Mouse (Mus musculus) hindbrain, postnatal 0 days (tissue): ENCODE measurements around the gene Osgepl1. TPM values are rescaled to one million over a fixed set of nuclear protein-coding genes. Genes with fewer than 3 reads are reported as not detected.
A peak's percentile ranks its signal among the peaks of the same experiment; 100 is the strongest.

ENCODE experiments used
- ATAC-seq: fragments of 200-750 bp; cut with Nextera tagmentation; 2 replicates; pipeline ENCODE4 v1.8.0; 2017; ENCODE audit warnings: mild to moderate bottlenecking, moderate TSS enrichment, moderate library complexity
- DNase-seq: peaks from one replicate; pipeline ENCODE4 v3.0.0-alpha.2; 2015; ENCODE audit warnings: low spot score
- H3K27ac ChIP-seq: fragments of 300-500 bp; sonication (generic); 2 replicates; pipeline ENCODE4 v1.5.1; 2014; ENCODE audit warnings: mild to moderate bottlenecking
- H3K27me3 ChIP-seq: fragments of 300-500 bp; sonication (generic); 2 replicates; pipeline ENCODE4 v1.6.1; 2014; ENCODE audit warnings: low read length, mixed read lengths; ENCODE audit not compliant: insufficient read depth
- H3K36me3 ChIP-seq: fragments of 300-500 bp; sonication (generic); 2 replicates; pipeline ENCODE4 v1.6.1; 2014; ENCODE audit warnings: low read length, mixed read lengths; ENCODE audit not compliant: insufficient read depth
- H3K4me1 ChIP-seq: fragments of 300-500 bp; sonication (generic); 2 replicates; pipeline ENCODE4 v1.6.1; 2014; ENCODE audit warnings: antibody characterized with exemption, low read length, mixed read lengths; ENCODE audit not compliant: insufficient read depth
- H3K4me2 ChIP-seq: fragments of 300-500 bp; sonication (generic); 2 replicates; pipeline ENCODE4 v1.6.1; 2014; ENCODE audit warnings: low read depth, mild to moderate bottlenecking, low read length, moderate library complexity, mixed read lengths
- H3K4me3 ChIP-seq: fragments of 300-500 bp; sonication (generic); 2 replicates; pipeline ENCODE4 v1.5.1; 2014; ENCODE audit warnings: low read length
- H3K9ac ChIP-seq: fragments of 300-500 bp; sonication (generic); replicated peaks from 2 replicates; pipeline ENCODE4 v1.6.1; 2014; ENCODE audit warnings: mild to moderate bottlenecking, low read length, moderate library complexity, mixed read lengths
- H3K9me3 ChIP-seq: fragments of 300-500 bp; sonication (generic); 2 replicates; pipeline ENCODE4 v1.6.1; 2016; ENCODE audit warnings: low read length, mixed read lengths
- CTCF ChIP-seq: IDR thresholded peaks from 2 replicates; pipeline ENCODE4 v1.5.1; 2016; ENCODE audit warnings: antibody characterized with exemption, control low read depth, low read depth
- WGBS: fragments of 180-500 bp; shearing (Covaris S2); extraction: QIAGEN DNeasy Blood & Tissue Kit; methylation state at CpG from one replicate; pipeline ENCODE4 v1.1.7; 2014; 5-methylcytosine and 5-hydroxymethylcytosine counted together
- polyA plus RNA-seq: library from polyadenylated mRNA; unstranded; fragments of >200 nt; fragmentation: Nextera tagmentation; extraction: Ambion mirVana; gene quantifications from 2 replicates; pipeline ENCODE4 v1.2.1, GENCODE M21; 2015
- total RNA-seq: library from RNA; depleted of rRNA; stranded (reverse); fragments of >200 nt; gene quantifications from 2 replicates; pipeline ENCODE4 v1.2.3, GENCODE M21; 2014; rRNA removed

Gene Osgepl1
- total and polyA plus RNA-seq, 2 experiments from 2014 or later: 7.6 to 18.1 TPM

DNA sequence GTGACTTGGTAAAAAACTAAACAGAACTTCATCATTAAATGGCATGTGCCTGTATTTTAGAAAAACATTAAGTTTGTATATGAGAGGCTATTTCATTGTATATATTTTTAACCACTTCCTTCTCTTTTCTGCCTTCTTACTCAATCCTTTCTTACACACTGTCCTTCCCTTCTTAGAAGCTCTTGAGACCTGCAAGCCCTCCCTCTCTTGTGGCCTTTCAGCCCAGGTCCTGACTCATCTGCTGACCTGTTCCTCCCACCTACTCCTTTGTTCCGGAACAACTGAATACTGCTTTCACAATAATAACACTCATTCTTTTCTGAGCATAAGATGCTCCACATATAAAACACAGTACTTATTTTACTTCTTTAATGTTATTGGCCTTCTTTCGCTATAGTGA, 27.6 kb downstream of the Osgepl1 start:
- Histone ChIP-seq H3K4me1 (no peaks in the 10 kb centered on the region), H3K9me3 (no peaks in the 10 kb centered on the region), H3K4me2 (no peak overlapping the region), H3K27ac (no peak overlapping the region), H3K9ac (no peak overlapping the region), H3K4me3 (no peak overlapping the region), H3K36me3 (peaks cover 28% of the 10 kb centered on the region; the same call in 1 of the 2 replicates), H3K27me3 (no peaks in the 10 kb centered on the region)
- no peak for TF ChIP-seq CTCF
- DNase-seq (no peak), ATAC-seq (no peak)
- 96% methylated on average over 2 of the region's 2 CpGs for WGBS

DNA sequence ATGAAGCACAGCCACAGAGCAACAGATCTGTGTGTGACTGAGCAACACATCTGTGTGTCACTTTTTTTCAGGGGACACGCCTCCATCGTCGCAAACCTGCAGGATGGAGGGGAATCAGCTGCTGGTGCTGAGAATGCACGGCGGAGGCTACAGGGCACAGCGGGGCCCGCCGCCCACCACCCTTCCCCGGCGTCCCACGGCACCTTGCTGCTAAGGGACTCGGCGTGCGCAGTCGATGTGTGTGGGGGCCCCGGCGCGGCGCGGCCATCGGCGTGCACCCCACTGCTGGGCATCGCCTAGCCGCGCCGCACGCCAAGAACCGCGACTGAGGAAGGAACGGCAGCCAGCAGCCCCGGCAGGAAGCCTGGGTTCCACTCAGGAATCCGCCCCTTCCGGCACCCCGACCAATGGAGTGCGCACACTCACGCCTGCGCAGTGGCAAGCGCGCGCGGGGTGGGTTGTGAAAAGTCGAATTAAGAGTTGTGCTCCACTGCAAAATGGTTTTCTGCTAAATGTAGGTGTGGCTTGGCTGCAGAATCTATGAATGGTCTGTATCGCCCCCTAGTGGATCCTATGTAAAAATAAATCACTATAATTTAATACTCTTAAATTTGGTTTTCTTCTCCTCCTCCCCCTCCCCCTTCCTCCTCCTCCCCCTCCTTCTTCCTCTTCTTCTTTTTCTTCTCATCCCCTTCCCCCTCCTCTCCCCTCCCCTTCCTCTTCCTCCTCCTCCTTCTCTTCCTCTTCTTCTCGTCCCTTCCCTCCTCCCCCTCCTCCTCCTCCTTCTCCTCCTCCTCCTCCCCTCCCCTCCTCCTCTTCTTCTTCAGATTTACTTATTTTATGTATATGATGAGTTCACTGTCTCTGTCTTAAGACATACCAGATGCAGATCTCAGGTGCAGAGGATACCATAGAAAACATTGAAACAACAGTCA, 39.2 kb downstream of the Osgepl1 start, which contains the start of the genes Asdurf, Gm28551 and Asnsd1:
Asdurf (minus strand) TSS at position 293 of the 935 bp plus-strand sequence.
Gm28551 (minus strand) TSS at position 341 of the 935 bp plus-strand sequence.
Asnsd1 (minus strand) TSS at position 426 of the 935 bp plus-strand sequence.
- TF ChIP-seq CTCF: peak; percentile 72
- no peaks in the 10 kb centered on the region for H3K4me1 ChIP-seq
- peaks cover 7% of the 10 kb centered on the region for H3K36me3 ChIP-seq
- H3K4me2 ChIP-seq: peak within 1 kb of the TSS; percentile 60
- ATAC-seq (peak; percentile 100), DNase-seq (peak; percentile 98)
- peak within 1 kb of the TSS; percentile 89 for H3K9ac ChIP-seq
- no peaks in the 10 kb centered on the region for H3K27me3 ChIP-seq
- H3K4me3 ChIP-seq: peak within 1 kb of the TSS; percentile 89
- H3K27ac ChIP-seq: peak within 1 kb of the TSS; percentile 89
- under 1% methylated on average over 44 of the region's 44 CpGs for whole genome bisulfite sequencing
- H3K9me3 ChIP-seq: no peaks in the 10 kb centered on the region

DNA sequence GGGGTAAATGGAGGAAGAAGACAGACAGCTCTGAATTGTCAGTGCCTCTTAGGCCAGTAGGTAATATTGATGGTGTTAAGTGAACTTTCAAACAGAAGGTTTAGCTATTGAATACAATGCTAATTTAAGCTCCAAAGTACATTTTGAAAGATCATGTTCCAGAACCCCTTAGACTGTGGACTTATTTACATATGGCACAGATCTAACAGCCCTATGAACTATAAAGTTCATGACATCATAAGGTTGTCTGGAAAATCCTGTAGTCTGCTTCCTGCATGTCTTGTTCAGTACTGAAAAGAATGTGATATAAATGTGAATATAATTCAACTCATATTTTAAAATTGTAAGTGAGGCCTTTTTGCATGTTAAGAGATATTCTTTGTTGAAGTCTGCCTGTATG, 45.6 kb downstream of the Osgepl1 start:
- no peaks in the 10 kb centered on the region for H3K36me3 ChIP-seq
- no peaks in the 10 kb centered on the region for H3K27me3 ChIP-seq
- H3K27ac ChIP-seq: no peak overlapping the region
- ATAC-seq (no peak), DNase-seq (no peak)
- no peak overlapping the region for H3K9ac ChIP-seq
- no peak for TF ChIP-seq CTCF
- H3K4me2 ChIP-seq: no peak overlapping the region
- no peaks in the 10 kb centered on the region for H3K4me1 ChIP-seq
- H3K9me3 ChIP-seq: no peaks in the 10 kb centered on the region
- no peak overlapping the region for H3K4me3 ChIP-seq

Other genes starting within 250 kb of the Osgepl1 start
- not detected in 2 replicates for gene 1700019A02Rik, start 126.0 kb upstream of the Osgepl1 start, total RNA-seq
- gene 1700019A02Rik, start 126.0 kb upstream of the Osgepl1 start, polyA plus RNA-seq: not detected in 2 replicates
- gene Pms1, start 16.6 kb upstream of the Osgepl1 start, total RNA-seq: 4.4 and 5.2 TPM in 2 replicates
- gene Pms1, start 16.6 kb upstream of the Osgepl1 start, polyA plus RNA-seq: 7.3 and 7.7 TPM in 2 replicates
- gene Ormdl1, start 16.5 kb upstream of the Osgepl1 start, total RNA-seq: 21.9 and 22.1 TPM in 2 replicates
- 33.9 and 34.8 TPM in 2 replicates for gene Ormdl1, start 16.5 kb upstream of the Osgepl1 start, polyA plus RNA-seq
- not detected in 2 replicates for gene Gm28778, start 16.5 kb upstream of the Osgepl1 start, total RNA-seq
- not detected in 2 replicates for gene Gm28778, start 16.5 kb upstream of the Osgepl1 start, polyA plus RNA-seq
- not detected in 2 replicates for gene Asdurf, start 39.0 kb downstream of the Osgepl1 start, total RNA-seq
- 12.0 and 15.5 TPM in 2 replicates for gene Asdurf, start 39.0 kb downstream of the Osgepl1 start, polyA plus RNA-seq
- gene Gm28551, start 39.0 kb downstream of the Osgepl1 start, total RNA-seq: 0.40 and 0.94 TPM in 2 replicates
- gene Gm28551, start 39.0 kb downstream of the Osgepl1 start, polyA plus RNA-seq: 1.7 and 1.8 TPM in 2 replicates
- gene Asnsd1, start 39.1 kb downstream of the Osgepl1 start, total RNA-seq: 26.2 and 27.9 TPM in 2 replicates
- gene Asnsd1, start 39.1 kb downstream of the Osgepl1 start, polyA plus RNA-seq: 47.6 and 50.3 TPM in 2 replicates